Mouse (Mus musculus) limb, embryonic 11.5 days (tissue): ENCODE measurements around the gene Duxf3. TPM values are rescaled to one million over a fixed set of nuclear protein-coding genes. Genes with fewer than 3 reads are reported as not detected.

ENCODE experiments used
- polyA plus RNA-seq: library from polyadenylated mRNA; unstranded; fragments of >200 nt; fragmentation: Nextera tagmentation; extraction: Ambion mirVana; gene quantifications from 2 replicates; pipeline ENCODE4 v1.2.1, GENCODE M21; 2014

Gene Duxf3
- polyA plus RNA-seq, 1 experiment from 2014 or later, result not detected

Other genes with a start within 250 kb of the Duxf3 start
- not detected in 2 replicates for gene AW822073, start 7.7 kb downstream of the Duxf3 start, polyA plus RNA-seq
- gene Gm4981, start 4.0 kb upstream of the Duxf3 start, polyA plus RNA-seq, result not detected in 2 replicates
- 45.6 and 46.6 TPM in 2 replicates for gene Gcc2, start 22.8 kb upstream of the Duxf3 start, polyA plus RNA-seq
- 87.3 and 90.4 TPM in 2 replicates for gene Lims1, start 90.8 kb upstream of the Duxf3 start, polyA plus RNA-seq
- gene Ranbp2, start 214.2 kb upstream of the Duxf3 start, polyA plus RNA-seq, result 32.0 and 34.3 TPM in 2 replicates